Mouse (Mus musculus) thymus, postnatal 10 days (tissue): ENCODE results near the gene Fgd5.

Experiments
- DNase-seq, 2 experiments: peaks; one replicate each; pipeline ENCODE4 v3.0.0; 2021; ENCODE audit warnings: low spot score in 2 of 2

Fgd5 gene

GRCm38 (mm10) chr6:92004806-92005205, 26.1 kb downstream of the Fgd5 start:
- no peak for DNase-seq

GRCm38 (mm10) chr6:92010895-92011294, 32.2 kb downstream of the Fgd5 start:
- no peak for DNase-seq

GRCm38 (mm10) chr6:92012413-92012812, 33.7 kb downstream of the Fgd5 start:
- DNase-seq: no peak

- DNase-seq: no peak
Observed at GRCm38 (mm10) chr6:92013035-92013434, 34.4 kb downstream of the Fgd5 start.

GRCm38 (mm10) chr6:92013620-92014019, 34.9 kb downstream of the Fgd5 start:
- no peak for DNase-seq

- DNase-seq: no peak
Observed at GRCm38 (mm10) chr6:92014936-92015335, 36.3 kb downstream of the Fgd5 start.

GRCm38 (mm10) chr6:92015848-92016247, 37.2 kb downstream of the Fgd5 start:
- no peak for DNase-seq

- DNase-seq: no peak
Observed at GRCm38 (mm10) chr6:92016738-92017137, 38.1 kb downstream of the Fgd5 start.

GRCm38 (mm10) chr6:92018421-92018820, 39.7 kb downstream of the Fgd5 start:
- no peak for DNase-seq

GRCm38 (mm10) chr6:92021061-92021460, 42.4 kb downstream of the Fgd5 start:
- DNase-seq: no peak

GRCm38 (mm10) chr6:92021506-92021905, 42.8 kb downstream of the Fgd5 start:
- DNase-seq: no peak

- DNase-seq: no peak
Observed at GRCm38 (mm10) chr6:92025252-92025651, 46.6 kb downstream of the Fgd5 start.

GRCm38 (mm10) chr6:92027379-92027778, 48.7 kb downstream of the Fgd5 start:
- DNase-seq: no peak

- no peak for DNase-seq
Observed at GRCm38 (mm10) chr6:92030646-92031045, 52.0 kb downstream of the Fgd5 start.

GRCm38 (mm10) chr6:92034713-92035112, 56.0 kb downstream of the Fgd5 start:
- no peak for DNase-seq

- no peak for DNase-seq
Observed at GRCm38 (mm10) chr6:92036372-92036771, 57.7 kb downstream of the Fgd5 start.

GRCm38 (mm10) chr6:92038158-92038557, 59.5 kb downstream of the Fgd5 start:
- DNase-seq: no peak

- DNase-seq: no peak
Observed at GRCm38 (mm10) chr6:92041271-92041670, 62.6 kb downstream of the Fgd5 start.

- no peak for DNase-seq
Observed at GRCm38 (mm10) chr6:92042055-92042454, 63.4 kb downstream of the Fgd5 start.

GRCm38 (mm10) chr6:92042850-92043249, 64.2 kb downstream of the Fgd5 start:
- no peak for DNase-seq

- DNase-seq: no peak
Observed at GRCm38 (mm10) chr6:92057768-92058167, 79.1 kb downstream of the Fgd5 start.

GRCm38 (mm10) chr6:92061725-92062124, 83.0 kb downstream of the Fgd5 start:
- no peak for DNase-seq

GRCm38 (mm10) chr6:92063452-92063851, 84.8 kb downstream of the Fgd5 start:
- no peak for DNase-seq

GRCm38 (mm10) chr6:92064101-92064500, 85.4 kb downstream of the Fgd5 start:
- no peak for DNase-seq
